ENCODE assay signal across 12 mouse cellular contexts in genomic region chr6:97352505-97353154, GRCm38 (mm10).
A peak's percentile ranks its signal among the peaks of the same experiment; 100 is the strongest.
DNase-seq lines count a peak whose midpoint lies in the region; ATAC-seq and TF ChIP-seq lines count a peak whose summit lies in the region.
"Had no signal": no experiment of that assay in that cellular context is flagged by ENCODE, and none has a peak within 500 bp of the region (broad histone marks: within the 10 kb centered on the region; RNA-seq: fewer than 3 reads in every experiment).

No protein-coding gene starts in this region.

- H3K36me3 ChIP-seq in heart, embryonic 11.5 days (ENCODE audit: control insufficient read depth, insufficient read depth, low read length), result no peaks in the 10 kb centered on the region
- H3K36me3 ChIP-seq in midbrain, embryonic 12.5 days, result no peaks in the 10 kb centered on the region
- no peaks in the 10 kb centered on the region for H3K36me3 ChIP-seq in midbrain, embryonic 16.5 days (ENCODE audit: control insufficient read depth, insufficient read depth, low read length)
- H3K36me3 ChIP-seq in intestine, postnatal 0 days (ENCODE audit: control insufficient read depth, insufficient read depth), result no peaks in the 10 kb centered on the region
- no peaks in the 10 kb centered on the region for H3K36me3 ChIP-seq in stomach, postnatal 0 days (ENCODE audit: control insufficient read depth, insufficient read depth, low read length)

- H3K4me2 ChIP-seq in heart, embryonic 11.5 days, result peak overlapping the region; percentile 69
- peak overlapping the region; percentile 41 for H3K4me2 ChIP-seq in midbrain, embryonic 12.5 days (replicated peaks)
- H3K4me2 ChIP-seq in midbrain, embryonic 16.5 days (ENCODE audit: low read length), result no peak overlapping the region; the same call in 1 of the 2 replicates
- H3K4me2 ChIP-seq in intestine, postnatal 0 days (replicated peaks; ENCODE audit: low read depth), result peak overlapping the region; percentile 59
- H3K4me2 ChIP-seq in stomach, postnatal 0 days (replicated peaks; ENCODE audit: low read depth), result peak overlapping the region; percentile 29

- TF ChIP-seq CTCF in intestine, postnatal 0 days (IDR thresholded peaks at IDR 0.05; ENCODE audit: low read depth), result no peak
- TF ChIP-seq CTCF in stomach, postnatal 0 days (IDR thresholded peaks at IDR 0.05; ENCODE audit: low read depth), result no peak

- peak overlapping the region; percentile 58 for H3K9ac ChIP-seq in heart, embryonic 11.5 days (ENCODE audit: low read depth, low read length)
- H3K9ac ChIP-seq in midbrain, embryonic 12.5 days (replicated peaks), result no peak overlapping the region
- no peak overlapping the region for H3K9ac ChIP-seq in midbrain, embryonic 16.5 days (ENCODE audit: low read depth, low read length)
- H3K9ac ChIP-seq in intestine, postnatal 0 days (ENCODE audit: low read depth, low read length), result no peak overlapping the region
- no peak overlapping the region for H3K9ac ChIP-seq in stomach, postnatal 0 days (ENCODE audit: low read length)

- DNase-seq in heart, postnatal 36 days, result no peak
- DNase-seq in stomach, postnatal 0 days (ENCODE audit: low spot score), result no peak
- DNase-seq in kidney, postnatal 25 days, result no peak
- no peak for DNase-seq in lung, postnatal 36 days
- DNase-seq: B cell, adult 2 months; cerebellum, postnatal 25 days; gastrocnemius, adult 2 months; right cerebral cortex, postnatal 25 days had no signal

- H3K9me3 ChIP-seq in heart, embryonic 11.5 days (replicated peaks; ENCODE audit: control insufficient read depth, low read length), result no peaks in the 10 kb centered on the region
- no peaks in the 10 kb centered on the region for H3K9me3 ChIP-seq in midbrain, embryonic 12.5 days
- no peaks in the 10 kb centered on the region for H3K9me3 ChIP-seq in midbrain, embryonic 16.5 days (replicated peaks; ENCODE audit: control insufficient read depth, low read length, poor library complexity, severe bottlenecking)
- no peaks in the 10 kb centered on the region for H3K9me3 ChIP-seq in intestine, postnatal 0 days (ENCODE audit: control insufficient read depth)
- H3K9me3 ChIP-seq in stomach, postnatal 0 days (ENCODE audit: control insufficient read depth, low read length), result no peaks in the 10 kb centered on the region

- ATAC-seq in heart, embryonic 11.5 days (replicated peaks; ENCODE audit: insufficient number of reproducible peaks, low FRiP score, low TSS enrichment), result no peak
- ATAC-seq in midbrain, embryonic 12.5 days (ENCODE audit: low FRiP score, low read depth), result peak; percentile 63
- ATAC-seq in midbrain, embryonic 16.5 days, result no peak
- ATAC-seq in intestine, postnatal 0 days, result no peak
- ATAC-seq in stomach, postnatal 0 days (ENCODE audit: low FRiP score, low TSS enrichment), result no peak

- H3K4me1 ChIP-seq in heart, embryonic 11.5 days (ENCODE audit: control insufficient read depth, insufficient read depth, low read length), result peaks cover 66% of the 10 kb centered on the region
- H3K4me1 ChIP-seq in midbrain, embryonic 12.5 days, result peaks cover 55% of the 10 kb centered on the region
- peaks cover 15% of the 10 kb centered on the region; the same call in 1 of the 2 replicates for H3K4me1 ChIP-seq in midbrain, embryonic 16.5 days (ENCODE audit: control insufficient read depth, insufficient read depth, low read length)
- 0 out of 2 replicates have a peak, but pooled peaks cover 8% of the 10 kb centered on the region for H3K4me1 ChIP-seq in intestine, postnatal 0 days (replicated peaks; ENCODE audit: control insufficient read depth, insufficient read depth, low read length)
- peaks cover 6% of the 10 kb centered on the region; the same call in 1 of the 2 replicates for H3K4me1 ChIP-seq in stomach, postnatal 0 days (replicated peaks; ENCODE audit: control insufficient read depth, insufficient read depth)

- 23% methylated on average over 10 of the region's 10 CpGs for WGBS in heart, embryonic 11.5 days (ENCODE audit: insufficient replicate concordance)
- WGBS in midbrain, embryonic 12.5 days, result 9% methylated on average over 10 of the region's 10 CpGs
- WGBS in midbrain, embryonic 16.5 days, result 8% methylated on average over 10 of the region's 10 CpGs
- 49% methylated on average over 10 of the region's 10 CpGs for WGBS in intestine, postnatal 0 days
- 46% methylated on average over 10 of the region's 10 CpGs for WGBS in stomach, postnatal 0 days

- H3K27me3 ChIP-seq in heart, embryonic 11.5 days (ENCODE audit: control insufficient read depth, insufficient read depth, low read length), result no peaks in the 10 kb centered on the region
- peaks cover 14% of the 10 kb centered on the region; the same call in 1 of the 2 replicates for H3K27me3 ChIP-seq in midbrain, embryonic 12.5 days
- no peaks in the 10 kb centered on the region; the same call in 1 of the 2 replicates for H3K27me3 ChIP-seq in midbrain, embryonic 16.5 days (ENCODE audit: control insufficient read depth, insufficient read depth, low read depth, low read length)
- H3K27me3 ChIP-seq in intestine, postnatal 0 days (replicated peaks; ENCODE audit: control insufficient read depth, insufficient read depth, low read length), result no peaks in the 10 kb centered on the region
- H3K27me3 ChIP-seq in stomach, postnatal 0 days (ENCODE audit: control insufficient read depth, insufficient read depth, low read length), result no peaks in the 10 kb centered on the region

- no peak for TF ChIP-seq EP300 in stomach, postnatal 0 days (optimal IDR thresholded peaks at IDR 0.05)

- H3K4me3 ChIP-seq in heart, embryonic 11.5 days (ENCODE audit: low read depth, low read length), result peak overlapping the region; percentile 47
- H3K4me3 ChIP-seq in midbrain, embryonic 12.5 days, result peak overlapping the region; percentile 9; the same call in 1 of the 2 replicates
- H3K4me3 ChIP-seq in midbrain, embryonic 16.5 days (ENCODE audit: low read depth, low read length), result no peak overlapping the region
- H3K4me3 ChIP-seq in intestine, postnatal 0 days (ENCODE audit: low read depth, low read length), result peak overlapping the region; percentile 37; the same call in 1 of the 2 replicates
- H3K4me3 ChIP-seq in stomach, postnatal 0 days (ENCODE audit: low read depth, low read length), result peak overlapping the region; percentile 6
- H3K4me3 ChIP-seq: gastrocnemius, adult 2 months had no signal

- peak overlapping the region; percentile 59 for H3K27ac ChIP-seq in heart, embryonic 11.5 days (ENCODE audit: low read depth, low read length)
- peak overlapping the region; percentile 72 for H3K27ac ChIP-seq in midbrain, embryonic 12.5 days (replicated peaks)
- no peak overlapping the region for H3K27ac ChIP-seq in midbrain, embryonic 16.5 days (ENCODE audit: low read length)
- no peak overlapping the region for H3K27ac ChIP-seq in intestine, postnatal 0 days (ENCODE audit: low read depth, low read length)
- H3K27ac ChIP-seq in stomach, postnatal 0 days (replicated peaks), result peak overlapping the region; percentile 67
- H3K27ac ChIP-seq: gastrocnemius, adult 2 months had no signal

- intact Hi-C loops in heart, postnatal 36 days (cut with DNase I), result loop anchor here (5.0 kb wide), 1 partner anchor 75 kb away; no protein-coding TSS in a partner anchor

Comparison
In these comparisons a context has a peak if more than half of its experiments do, and no peak if none do; other contexts are left out.
1. H3K27ac ChIP-seq: peak in heart, embryonic 11.5 days (single experiment), midbrain, embryonic 12.5 days (single experiment) and stomach, postnatal 0 days (single experiment); none in midbrain, embryonic 16.5 days (single experiment) and intestine, postnatal 0 days (single experiment).